Mouse (Mus musculus): ENCODE data around the gene Asl.

Asl gene

GRCm38 (mm10) chr5:130008034-130008590 lies 20.9 kb downstream of the Asl start:
- in situ Hi-C loops (cut with MboI, MseI), result loop anchor here in 1 of 2 experiments (10.0 kb wide), 1 partner anchor 983 kb away; the partner anchor contains the start of gene Ran

- in situ Hi-C loops (cut with MboI, MseI), result loop anchor here in 1 of 2 experiments (10.0 kb wide), 1 partner anchor 983 kb away; the partner anchor contains the start of gene Ran
These were observed 21.7 kb downstream of the Asl start for GRCm38 (mm10) chr5:130007344-130007743.

- in situ Hi-C loops (cut with MboI, MseI), result loop anchor here in 1 of 2 experiments (10.0 kb wide), 1 partner anchor 978 kb away; the partner anchor contains the start of gene Ran
These were observed 25.8 kb downstream of the Asl start for GRCm38 (mm10) chr5:130003229-130003628.

- in situ Hi-C loops (cut with MboI, MseI), result loop anchor here in 1 of 2 experiments (10.0 kb wide), 1 partner anchor 978 kb away; the partner anchor contains the start of gene Ran
These were observed 26.5 kb downstream of the Asl start, which contains the start of gene Gusb for GRCm38 (mm10) chr5:130002301-130003146. TSS of gene Gusb (minus strand) at chr5:130003049.

GRCm38 (mm10) chr5:130001356-130001987 lies 27.6 kb downstream of the Asl start:
- in situ Hi-C loops (cut with MboI, MseI), result loop anchor here in 1 of 2 experiments (10.0 kb wide), 1 partner anchor 977 kb away; the partner anchor contains the start of gene Ran

- in situ Hi-C loops (cut with MboI, MseI), result loop anchor here in 1 of 2 experiments (10.0 kb wide), 1 partner anchor 976 kb away; the partner anchor contains the start of gene Ran
These were observed 28.3 kb downstream of the Asl start for GRCm38 (mm10) chr5:130000735-130001134.

GRCm38 (mm10) chr5:129999097-129999496 lies 29.9 kb downstream of the Asl start:
- in situ Hi-C loops (cut with MboI, MseI), result loop anchor here in 1 of 2 experiments (5.0 to 25.0 kb wide), 2 partner anchors 72 to 863 kb away; no protein-coding TSS in a partner anchor

- in situ Hi-C loops (cut with MboI, MseI), result loop anchor here in 1 of 2 experiments (5.0 to 25.0 kb wide), 2 partner anchors 70 to 865 kb away; no protein-coding TSS in a partner anchor
These were observed 31.3 kb downstream of the Asl start for GRCm38 (mm10) chr5:129997700-129998099.

- in situ Hi-C loops (cut with MboI, MseI), result loop anchor here in 1 of 2 experiments (5.0 to 25.0 kb wide), 2 partner anchors 68 to 867 kb away; no protein-coding TSS in a partner anchor
These were observed 34.1 kb downstream of the Asl start for GRCm38 (mm10) chr5:129994989-129995388.

GRCm38 (mm10) chr5:129993374-129993773 lies 35.7 kb downstream of the Asl start:
- in situ Hi-C loops (cut with MboI, MseI), result loop anchor here in 1 of 2 experiments (25.0 kb wide), 1 partner anchor 869 kb away; no protein-coding TSS in a partner anchor

GRCm38 (mm10) chr5:129991898-129992297 lies 37.1 kb downstream of the Asl start:
- in situ Hi-C loops (cut with MboI, MseI), result loop anchor here in 1 of 2 experiments (25.0 kb wide), 1 partner anchor 870 kb away; no protein-coding TSS in a partner anchor

- in situ Hi-C loops (cut with MboI, MseI), result loop anchor here in 1 of 2 experiments (25.0 kb wide), 1 partner anchor 873 kb away; no protein-coding TSS in a partner anchor
These were observed 39.7 kb downstream of the Asl start for GRCm38 (mm10) chr5:129989376-129989775.

GRCm38 (mm10) chr5:129980216-129980615 lies 48.8 kb downstream of the Asl start:
- in situ Hi-C loops (cut with MboI, MseI), result loop anchor here in 1 of 2 experiments (25.0 kb wide), 1 partner anchor 882 kb away; no protein-coding TSS in a partner anchor

GRCm38 (mm10) chr5:129978608-129979007 lies 50.4 kb downstream of the Asl start:
- in situ Hi-C loops (cut with MboI, MseI), result loop anchor here in 1 of 2 experiments (25.0 kb wide), 1 partner anchor 884 kb away; no protein-coding TSS in a partner anchor

- in situ Hi-C loops (cut with MboI, MseI), result loop anchor here in 1 of 2 experiments (25.0 kb wide), 1 partner anchor 885 kb away; no protein-coding TSS in a partner anchor
These were observed 51.3 kb downstream of the Asl start for GRCm38 (mm10) chr5:129977768-129978167.

- in situ Hi-C loops (cut with MboI, MseI), result loop anchor here in 1 of 2 experiments (25.0 kb wide), 1 partner anchor 887 kb away; no protein-coding TSS in a partner anchor
These were observed 54.2 kb downstream of the Asl start for GRCm38 (mm10) chr5:129974866-129975311.

GRCm38 (mm10) chr5:129974354-129974753 lies 54.7 kb downstream of the Asl start:
- in situ Hi-C loops (cut with MboI, MseI), result no loop called here

GRCm38 (mm10) chr5:129971491-129971890 lies 57.6 kb downstream of the Asl start:
- in situ Hi-C loops (cut with MboI, MseI), result no loop called here

GRCm38 (mm10) chr5:129968417-129968816 lies 60.6 kb downstream of the Asl start:
- in situ Hi-C loops (cut with MboI, MseI), result no loop called here

- in situ Hi-C loops (cut with MboI, MseI), result no loop called here
These were observed 62.6 kb downstream of the Asl start for GRCm38 (mm10) chr5:129966448-129966847.

GRCm38 (mm10) chr5:129963224-129963623 lies 65.8 kb downstream of the Asl start:
- in situ Hi-C loops (cut with MboI, MseI), result no loop called here

Data from T-helper 17 cell (primary cell).